Mouse (Mus musculus): ENCODE results near the gene Eid2b.

DNA sequence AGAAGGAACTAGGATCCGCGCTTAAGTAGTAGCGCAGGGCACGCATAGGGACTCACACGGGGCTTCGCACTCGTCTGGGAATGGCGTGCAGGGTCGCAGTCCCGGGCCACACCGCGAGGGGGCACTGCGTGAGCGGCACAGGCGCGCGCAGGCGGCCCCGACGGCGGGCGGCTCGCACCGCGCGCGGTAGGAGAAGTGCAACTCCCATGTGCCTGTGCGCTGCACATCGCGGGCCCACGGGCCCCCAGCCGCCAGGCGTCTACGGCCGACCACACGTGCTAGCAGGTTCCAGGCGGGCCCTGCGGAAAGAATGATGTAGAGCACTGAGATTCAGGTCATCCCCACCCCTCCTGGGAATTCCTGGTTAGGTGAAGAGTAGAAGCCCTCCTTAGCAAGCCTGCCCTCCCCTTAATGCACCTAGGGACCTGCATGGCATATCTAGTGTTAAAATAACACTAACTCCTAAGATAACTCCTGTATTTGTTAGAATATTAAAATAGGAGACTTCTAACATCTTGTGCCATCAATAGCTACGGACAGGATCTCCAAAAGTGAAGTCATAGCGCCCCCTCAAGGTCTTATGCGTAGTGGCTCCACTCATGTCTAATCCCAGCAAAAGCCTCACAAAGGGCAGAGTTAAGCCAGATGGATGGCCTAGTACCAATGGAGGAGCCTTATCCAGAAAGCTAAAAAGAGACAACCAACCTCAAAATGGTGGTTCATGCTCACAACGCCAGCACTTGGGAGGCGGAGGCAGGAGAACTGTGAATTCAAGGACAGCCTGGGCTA, 21.5 kb downstream of the Eid2b start:
- TF ChIP-seq CTCF (IDR thresholded peaks at IDR 0.05; ENCODE audit: extremely low read depth, insufficient read depth, insufficient read length, insufficient replicate concordance) (no peak), POLR2A (IDR thresholded peaks at IDR 0.05; ENCODE audit: low read depth, low read length) (no peak)
